Mouse (Mus musculus): ENCODE data around the gene Tmem87b. TPM values are rescaled to one million over a fixed set of nuclear protein-coding genes. Genes with fewer than 3 reads are reported as not detected.

Gene Tmem87b
- polyA plus RNA-seq, 1 experiment from 2014 or later = 32.2 TPM

DNA sequence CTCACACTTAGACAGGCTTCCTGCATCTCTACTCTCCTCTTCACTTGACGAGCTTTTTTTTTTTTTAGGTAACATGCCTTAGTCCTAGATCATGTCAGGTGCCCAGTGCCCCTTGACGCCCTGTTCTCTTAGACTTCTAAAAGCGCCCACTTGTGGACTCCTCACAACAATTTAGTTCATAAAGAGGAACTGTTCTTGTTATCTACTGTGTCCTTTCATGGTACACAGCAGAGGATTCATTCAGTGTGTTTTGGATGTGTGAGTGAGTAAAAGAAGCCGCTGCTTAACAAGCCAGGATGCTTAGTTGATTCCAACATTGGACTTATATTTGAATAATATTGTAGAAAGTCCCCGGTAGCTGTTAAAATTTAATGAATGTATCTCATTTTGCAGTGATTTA lies 6.0 kb downstream of the Tmem87b start:
- WGBS = 90% methylated on average over 5 of the region's 5 CpGs
- Histone ChIP-seq H3K9me3 (no peaks in the 10 kb centered on the region), H3K4me2 (replicated peaks) (no peak overlapping the region), H3K4me1 (peaks cover 7% of the 10 kb centered on the region; the same call in 1 of the 2 replicates), H3K4me3 (no peak overlapping the region), H3K36me3 (peaks cover 13% of the 10 kb centered on the region), H3K27me3 (replicated peaks) (no peaks in the 10 kb centered on the region), H3K27ac (no peak overlapping the region), H3K9ac (no peak overlapping the region)
- no peak for ATAC-seq (ENCODE audit: low FRiP score, low read depth)

DNA sequence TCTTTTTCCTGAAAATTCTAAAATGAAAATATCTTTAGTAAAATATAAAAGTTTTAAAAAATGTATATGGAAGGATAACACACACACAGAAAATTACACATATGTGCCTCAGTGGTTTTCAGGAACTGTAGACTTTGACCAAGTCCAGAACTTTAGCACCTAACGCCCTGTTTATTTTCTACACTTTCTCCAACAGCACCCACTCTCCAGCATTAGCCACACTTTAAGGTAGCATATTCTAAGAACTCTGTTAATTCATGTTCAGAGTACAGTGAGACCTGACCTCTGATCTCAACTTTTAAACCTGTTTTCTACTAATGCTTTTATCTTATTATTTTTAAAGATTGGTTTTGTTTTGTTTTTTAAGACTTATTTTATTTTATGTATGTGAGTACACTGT lies 9.9 kb downstream of the Tmem87b start:
- Histone ChIP-seq H3K9ac (no peak overlapping the region), H3K4me3 (no peak overlapping the region), H3K27me3 (replicated peaks) (no peaks in the 10 kb centered on the region), H3K9me3 (no peaks in the 10 kb centered on the region), H3K4me1 (no peaks in the 10 kb centered on the region), H3K27ac (no peak overlapping the region), H3K4me2 (replicated peaks) (no peak overlapping the region), H3K36me3 (peaks cover 40% of the 10 kb centered on the region)
- no peak for ATAC-seq (ENCODE audit: low FRiP score, low read depth)
- WGBS = 95% methylated on average over 1 of the region's 1 CpGs

DNA sequence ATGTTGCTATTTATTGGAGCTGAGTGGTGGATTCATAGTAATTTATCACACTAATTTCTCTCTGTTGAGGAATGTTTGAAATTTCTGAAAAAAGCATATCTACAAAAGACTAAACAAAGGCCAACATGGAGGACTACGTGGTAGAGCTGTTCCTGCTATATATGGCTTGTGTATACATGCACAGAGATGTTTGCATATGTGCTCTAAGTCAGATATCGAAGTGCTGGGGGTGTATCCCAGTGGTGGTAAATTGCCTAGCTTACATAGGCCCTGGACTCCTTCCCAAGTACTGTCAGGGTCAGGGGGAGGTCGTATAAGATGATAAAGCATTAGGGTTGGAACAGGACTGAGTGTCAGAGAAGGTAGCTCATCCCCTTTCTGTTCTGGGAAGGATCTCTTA lies 14.7 kb downstream of the Tmem87b start:
- Histone ChIP-seq H3K9me3 (no peaks in the 10 kb centered on the region), H3K27me3 (replicated peaks) (no peaks in the 10 kb centered on the region), H3K27ac (no peak overlapping the region), H3K9ac (no peak overlapping the region), H3K36me3 (peaks cover 76% of the 10 kb centered on the region), H3K4me3 (no peak overlapping the region), H3K4me1 (no peaks in the 10 kb centered on the region), H3K4me2 (replicated peaks) (no peak overlapping the region)
- WGBS = 92% methylated on average over 3 of the region's 3 CpGs
- ATAC-seq (ENCODE audit: low FRiP score, low read depth) = no peak

GRCm38 (mm10) chr2:128833035-128833434 lies 15.1 kb downstream of the Tmem87b start:
- H3K27ac ChIP-seq = no peak overlapping the region
- H3K9ac ChIP-seq = no peak overlapping the region
- no peaks in the 10 kb centered on the region for H3K27me3 ChIP-seq (replicated peaks)
- no peaks in the 10 kb centered on the region for H3K9me3 ChIP-seq
- no peak overlapping the region for H3K4me2 ChIP-seq (replicated peaks)
- no peaks in the 10 kb centered on the region for H3K4me1 ChIP-seq
- no peak for ATAC-seq (ENCODE audit: low FRiP score, low read depth)
- 96% methylated on average over 2 of the region's 2 CpGs for WGBS
- H3K4me3 ChIP-seq = no peak overlapping the region
- peaks cover 79% of the 10 kb centered on the region for H3K36me3 ChIP-seq

DNA sequence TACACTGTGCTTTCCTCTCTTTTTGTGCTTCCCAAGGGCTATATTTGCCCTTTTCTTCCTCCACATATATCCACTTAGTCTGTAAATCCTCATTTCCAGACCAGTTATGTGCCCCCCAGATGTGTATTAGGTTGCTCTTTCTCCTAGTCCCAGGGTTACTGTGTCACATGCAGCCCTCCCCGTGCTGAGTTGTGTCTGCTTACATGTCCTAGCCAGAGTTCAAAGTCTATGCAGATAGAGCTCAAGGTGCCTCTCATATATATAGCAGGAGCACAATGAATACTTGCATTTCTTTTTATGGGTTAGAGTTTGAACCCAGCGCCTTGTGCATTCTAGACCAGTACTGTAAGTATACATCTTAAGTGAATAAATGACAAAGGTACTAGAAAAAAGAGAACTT lies 15.5 kb downstream of the Tmem87b start:
- no peak overlapping the region for H3K9ac ChIP-seq
- 97% methylated on average over 2 of the region's 2 CpGs for WGBS
- ATAC-seq (ENCODE audit: low FRiP score, low read depth) = no peak
- H3K36me3 ChIP-seq = peaks cover 80% of the 10 kb centered on the region
- H3K4me1 ChIP-seq = no peaks in the 10 kb centered on the region
- no peak overlapping the region for H3K4me2 ChIP-seq (replicated peaks)
- no peak overlapping the region for H3K4me3 ChIP-seq
- H3K9me3 ChIP-seq = no peaks in the 10 kb centered on the region
- H3K27ac ChIP-seq = no peak overlapping the region
- H3K27me3 ChIP-seq (replicated peaks) = no peaks in the 10 kb centered on the region

DNA sequence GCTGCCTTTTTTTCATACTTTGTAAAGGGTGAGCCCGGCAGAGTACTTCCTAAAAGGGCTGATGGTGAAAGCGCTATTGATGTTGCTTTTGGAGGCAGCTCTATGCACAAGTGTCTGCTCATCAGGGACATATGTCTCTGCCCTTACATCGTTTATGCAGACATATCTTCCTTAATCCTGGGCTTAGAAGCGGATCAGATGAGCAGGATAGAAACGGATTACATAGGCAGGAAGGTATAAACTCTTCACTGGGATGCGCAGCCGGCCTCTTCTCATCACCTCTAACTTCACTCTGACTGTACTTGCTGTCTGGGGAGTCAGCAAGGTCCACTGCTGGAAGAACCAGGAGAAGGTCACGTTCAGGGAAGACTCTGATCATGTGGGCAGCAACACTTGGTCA lies 19.6 kb downstream of the Tmem87b start:
- H3K9me3 ChIP-seq = no peaks in the 10 kb centered on the region
- 94% methylated on average over 8 of the region's 8 CpGs for WGBS
- H3K9ac ChIP-seq = no peak overlapping the region
- H3K4me1 ChIP-seq = no peaks in the 10 kb centered on the region
- H3K4me3 ChIP-seq = no peak overlapping the region
- no peak for ATAC-seq (ENCODE audit: low FRiP score, low read depth)
- peaks cover 78% of the 10 kb centered on the region for H3K36me3 ChIP-seq
- no peak overlapping the region for H3K4me2 ChIP-seq (replicated peaks)
- no peak overlapping the region for H3K27ac ChIP-seq
- no peaks in the 10 kb centered on the region for H3K27me3 ChIP-seq (replicated peaks)

DNA sequence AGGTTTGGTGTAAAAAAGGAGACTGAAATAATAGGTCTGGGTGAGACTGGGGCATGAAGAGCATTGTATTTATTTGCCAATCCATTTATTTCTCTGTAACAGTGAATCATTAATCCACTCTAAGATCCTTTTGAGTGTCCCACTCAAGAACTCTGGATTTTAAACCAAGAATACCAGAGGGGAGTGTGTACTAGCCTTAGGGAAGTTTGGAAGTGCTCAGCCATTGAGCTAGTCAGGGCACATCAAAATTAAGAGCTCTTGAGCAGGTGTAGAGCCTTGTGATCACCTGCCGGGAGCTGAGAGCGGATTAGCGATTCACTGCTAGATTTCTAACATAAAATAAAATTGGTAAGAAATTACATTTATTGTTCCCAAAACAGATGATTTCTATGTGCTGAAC lies 20.7 kb downstream of the Tmem87b start:
- no peak overlapping the region for H3K4me2 ChIP-seq (replicated peaks)
- H3K4me1 ChIP-seq = no peaks in the 10 kb centered on the region
- no peaks in the 10 kb centered on the region for H3K9me3 ChIP-seq
- peaks cover 76% of the 10 kb centered on the region for H3K36me3 ChIP-seq
- H3K27me3 ChIP-seq (replicated peaks) = no peaks in the 10 kb centered on the region
- no peak overlapping the region for H3K27ac ChIP-seq
- ATAC-seq (ENCODE audit: low FRiP score, low read depth) = no peak
- H3K4me3 ChIP-seq = no peak overlapping the region
- H3K9ac ChIP-seq = no peak overlapping the region
- WGBS = 97% methylated on average over 3 of the region's 3 CpGs

GRCm38 (mm10) chr2:128839501-128839900 lies 21.6 kb downstream of the Tmem87b start:
- Histone ChIP-seq H3K4me1 (no peaks in the 10 kb centered on the region), H3K4me2 (replicated peaks) (no peak overlapping the region), H3K9ac (no peak overlapping the region), H3K27ac (no peak overlapping the region), H3K9me3 (no peaks in the 10 kb centered on the region), H3K36me3 (peaks cover 73% of the 10 kb centered on the region), H3K4me3 (no peak overlapping the region), H3K27me3 (replicated peaks) (no peaks in the 10 kb centered on the region)
- 78% methylated on average over 2 of the region's 2 CpGs for WGBS
- ATAC-seq (ENCODE audit: low FRiP score, low read depth) = no peak

- Histone ChIP-seq H3K4me2 (replicated peaks) (no peak overlapping the region), H3K36me3 (peaks cover 63% of the 10 kb centered on the region), H3K9ac (no peak overlapping the region), H3K9me3 (no peaks in the 10 kb centered on the region), H3K27ac (no peak overlapping the region), H3K27me3 (replicated peaks) (no peaks in the 10 kb centered on the region), H3K4me1 (no peaks in the 10 kb centered on the region), H3K4me3 (no peak overlapping the region)
- ATAC-seq (ENCODE audit: low FRiP score, low read depth) = no peak
- WGBS = 92% methylated on average over 8 of the region's 8 CpGs
Measured at GRCm38 (mm10) chr2:128842437-128842836, 24.5 kb downstream of the Tmem87b start.

DNA sequence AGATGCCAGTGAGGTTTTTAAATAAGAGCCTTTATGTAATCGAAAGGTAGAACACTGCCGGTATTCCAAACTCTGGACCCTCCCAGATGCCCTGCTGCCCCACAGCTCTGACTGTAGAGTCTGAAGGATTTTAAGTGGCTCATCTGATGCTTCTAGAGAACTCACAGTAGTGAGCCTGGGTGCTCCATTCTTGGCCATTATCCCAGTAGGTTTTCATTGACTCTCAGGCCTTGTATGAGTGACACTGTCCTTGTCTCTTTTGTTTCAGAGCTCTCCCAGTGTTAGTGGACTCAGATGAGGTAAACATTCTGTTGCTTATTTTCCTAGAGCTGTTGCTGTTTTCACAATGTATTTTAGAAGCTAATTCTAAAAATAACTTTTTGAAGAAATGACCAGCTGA lies 32.1 kb downstream of the Tmem87b start:
- H3K4me2 ChIP-seq (replicated peaks) = no peak overlapping the region
- H3K4me1 ChIP-seq = no peaks in the 10 kb centered on the region
- H3K9ac ChIP-seq = no peak overlapping the region
- 95% methylated on average over 2 of the region's 2 CpGs for WGBS
- no peaks in the 10 kb centered on the region for H3K27me3 ChIP-seq (replicated peaks)
- H3K27ac ChIP-seq = no peak overlapping the region
- peaks cover 62% of the 10 kb centered on the region for H3K36me3 ChIP-seq
- no peak for ATAC-seq (ENCODE audit: low FRiP score, low read depth)
- no peaks in the 10 kb centered on the region for H3K9me3 ChIP-seq
- H3K4me3 ChIP-seq = no peak overlapping the region

GRCm38 (mm10) chr2:128856673-128857072 lies 38.8 kb downstream of the Tmem87b start:
- Histone ChIP-seq H3K9me3 (no peaks in the 10 kb centered on the region), H3K4me2 (replicated peaks) (no peak overlapping the region), H3K36me3 (peaks cover 19% of the 10 kb centered on the region), H3K9ac (no peak overlapping the region), H3K27ac (no peak overlapping the region), H3K4me3 (no peak overlapping the region), H3K27me3 (replicated peaks) (no peaks in the 10 kb centered on the region), H3K4me1 (no peaks in the 10 kb centered on the region)
- no peak for ATAC-seq (ENCODE audit: low FRiP score, low read depth)
- 90% methylated on average over 1 of the region's 1 CpGs for WGBS

DNA sequence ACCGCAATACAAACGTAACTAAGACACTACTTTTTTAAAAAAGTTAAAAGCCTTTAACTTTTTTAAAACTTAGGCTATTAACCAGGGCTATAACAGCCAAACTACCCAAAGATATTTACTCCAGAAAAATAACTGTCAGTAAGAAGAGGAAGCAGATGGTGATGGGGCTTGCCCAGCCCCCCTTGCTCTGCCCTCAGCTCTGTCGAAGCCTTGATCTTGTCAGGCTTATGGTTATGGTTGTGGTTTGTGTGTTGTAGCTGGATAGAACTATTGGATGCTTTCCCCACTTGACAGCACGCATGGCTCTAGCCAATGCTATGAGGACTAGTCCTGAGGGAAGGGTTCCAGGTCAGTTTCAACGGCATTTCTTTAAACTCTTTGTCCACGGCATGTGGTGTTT lies 41.0 kb downstream of the Tmem87b start:
- 89% methylated on average over 6 of the region's 6 CpGs for WGBS
- Histone ChIP-seq H3K4me2 (replicated peaks) (no peak overlapping the region), H3K9ac (no peak overlapping the region), H3K9me3 (no peaks in the 10 kb centered on the region), H3K4me1 (peaks cover 4% of the 10 kb centered on the region), H3K36me3 (peaks cover 3% of the 10 kb centered on the region; the same call in 1 of the 2 replicates), H3K4me3 (no peak overlapping the region), H3K27ac (no peak overlapping the region), H3K27me3 (replicated peaks) (0 out of 2 replicates have a peak, but pooled peaks cover 4% of the 10 kb centered on the region)
- no peak for ATAC-seq (ENCODE audit: low FRiP score, low read depth)

GRCm38 (mm10) chr2:128859861-128860260 lies 41.9 kb downstream of the Tmem87b start:
- WGBS = 88% methylated on average over 3 of the region's 3 CpGs
- peaks cover 7% of the 10 kb centered on the region for H3K4me1 ChIP-seq
- H3K27ac ChIP-seq = no peak overlapping the region
- no peak for ATAC-seq (ENCODE audit: low FRiP score, low read depth)
- no peaks in the 10 kb centered on the region for H3K9me3 ChIP-seq
- no peak overlapping the region for H3K4me2 ChIP-seq (replicated peaks)
- H3K4me3 ChIP-seq = no peak overlapping the region
- H3K36me3 ChIP-seq = no peaks in the 10 kb centered on the region
- peaks cover 5% of the 10 kb centered on the region; the same call in 1 of the 2 replicates for H3K27me3 ChIP-seq (replicated peaks)
- no peak overlapping the region for H3K9ac ChIP-seq

Data from neural tube, embryonic 12.5 days (tissue).